Mouse (Mus musculus): Measurements from ENCODE around the gene Vmn1r50. TPM values are rescaled to one million over a fixed set of nuclear protein-coding genes. Genes with fewer than 3 reads are reported as not detected.
"Not testable (repeated sequence)": the region's sequence is repeated elsewhere in the genome, so short reads cannot be mapped to it uniquely, and the experiment has no call there.

The Vmn1r50 gene
- polyA plus RNA-seq (2015; fragmentation: Nextera tagmentation; extraction: Ambion mirVana) = not detected in 2 replicates

GRCm38 (mm10) chr6:90101130-90101529 lies at the start of gene Vmn1r50:
Gene Vmn1r50 (plus strand): TSS chr6:90101430.
- Histone ChIP-seq H3K4me2 (ENCODE audit: low read depth, low read length) (no peak within 1 kb of the TSS), H3K36me3 (ENCODE audit: control insufficient read depth, insufficient read depth) (no peaks in the 10 kb centered on the region), H3K4me1 (ENCODE audit: control insufficient read depth, low read depth, low read length) (no peaks in the 10 kb centered on the region), H3K9ac (ENCODE audit: low read depth, low read length) (no peak within 1 kb of the TSS), H3K27ac (ENCODE audit: low read length) (no peak within 1 kb of the TSS), H3K4me3 (ENCODE audit: low read depth, low read length) (no peak within 1 kb of the TSS), H3K27me3 (ENCODE audit: control insufficient read depth, insufficient read depth, low read depth, low read length) (no peaks in the 10 kb centered on the region), H3K9me3 (replicated peaks; ENCODE audit: control insufficient read depth, low read length) (no peaks in the 10 kb centered on the region)
- no peak for ATAC-seq (ENCODE audit: low read depth)
- 27% methylated on average over 2 of the region's 2 CpGs for WGBS (ENCODE audit: insufficient replicate concordance)

GRCm38 (mm10) chr6:90078406-90078805 lies 22.8 kb upstream of the Vmn1r50 start, which contains the start of gene Vmn1r49:
Gene Vmn1r49 (minus strand): TSS chr6:90078506.
- no peak within 1 kb of the TSS for H3K4me2 ChIP-seq (ENCODE audit: low read depth, low read length)
- ATAC-seq (ENCODE audit: low read depth) = no peak
- H3K4me1 ChIP-seq (ENCODE audit: control insufficient read depth, low read depth, low read length) = no peaks in the 10 kb centered on the region
- H3K27me3 ChIP-seq (ENCODE audit: control insufficient read depth, insufficient read depth, low read depth, low read length) = no peaks in the 10 kb centered on the region
- H3K36me3 ChIP-seq (ENCODE audit: control insufficient read depth, insufficient read depth) = no peaks in the 10 kb centered on the region
- H3K4me3 ChIP-seq (ENCODE audit: low read depth, low read length) = no peak within 1 kb of the TSS
- H3K27ac ChIP-seq (ENCODE audit: low read length) = no peak within 1 kb of the TSS
- WGBS (ENCODE audit: insufficient replicate concordance) = 52% methylated on average over 4 of the region's 4 CpGs
- no peak within 1 kb of the TSS for H3K9ac ChIP-seq (ENCODE audit: low read depth, low read length)
- H3K9me3 ChIP-seq (replicated peaks; ENCODE audit: control insufficient read depth, low read length) = no peaks in the 10 kb centered on the region

- Histone ChIP-seq H3K9me3 (replicated peaks; ENCODE audit: control insufficient read depth, low read length) (no peaks in the 10 kb centered on the region), H3K4me2 (ENCODE audit: low read depth, low read length) (no peak overlapping the region), H3K27ac (ENCODE audit: low read length) (no peak overlapping the region), H3K27me3 (ENCODE audit: control insufficient read depth, insufficient read depth, low read depth, low read length) (no peaks in the 10 kb centered on the region), H3K4me3 (ENCODE audit: low read depth, low read length) (no peak overlapping the region), H3K9ac (ENCODE audit: low read depth, low read length) (no peak overlapping the region), H3K4me1 (ENCODE audit: control insufficient read depth, low read depth, low read length) (no peaks in the 10 kb centered on the region), H3K36me3 (ENCODE audit: control insufficient read depth, insufficient read depth) (no peaks in the 10 kb centered on the region)
- 80% methylated on average over 2 of the region's 2 CpGs for WGBS (ENCODE audit: insufficient replicate concordance)
- ATAC-seq (ENCODE audit: low read depth) = no peak
Observed at GRCm38 (mm10) chr6:90100566-90100965, 664 bp upstream of the Vmn1r50 start.

GRCm38 (mm10) chr6:90122296-90122695 lies 21.1 kb downstream of the Vmn1r50 start, which contains the start of gene Vmn1r51:
Gene Vmn1r51 (plus strand): TSS chr6:90122596.
- H3K9ac ChIP-seq (ENCODE audit: low read depth, low read length); H3K9me3 ChIP-seq (replicated peaks; ENCODE audit: control insufficient read depth, low read length); H3K4me3 ChIP-seq (ENCODE audit: low read depth, low read length); H3K27me3 ChIP-seq (ENCODE audit: control insufficient read depth, insufficient read depth, low read depth, low read length); H3K36me3 ChIP-seq (ENCODE audit: control insufficient read depth, insufficient read depth); H3K27ac ChIP-seq (ENCODE audit: low read length); ATAC-seq (ENCODE audit: low read depth); H3K4me2 ChIP-seq (ENCODE audit: low read depth, low read length); H3K4me1 ChIP-seq (ENCODE audit: control insufficient read depth, low read depth, low read length): not testable (repeated sequence)
- 71% methylated on average over 1 of the region's 1 CpGs for WGBS (ENCODE audit: insufficient replicate concordance)

Other genes starting within 250 kb of the Vmn1r50 start
- not detected in 2 replicates for gene Vmn1r42, start 225.0 kb upstream of the Vmn1r50 start, polyA plus RNA-seq (2015; fragmentation: Nextera tagmentation; extraction: Ambion mirVana)
- not detected in 2 replicates for gene Vmn1r43, start 225.0 kb upstream of the Vmn1r50 start, polyA plus RNA-seq (2015; fragmentation: Nextera tagmentation; extraction: Ambion mirVana)
- gene Vmn1r44, start 217.8 kb upstream of the Vmn1r50 start, polyA plus RNA-seq (2015; fragmentation: Nextera tagmentation; extraction: Ambion mirVana) = not detected in 2 replicates
- not detected in 2 replicates for gene Vmn1r45, start 160.8 kb upstream of the Vmn1r50 start, polyA plus RNA-seq (2015; fragmentation: Nextera tagmentation; extraction: Ambion mirVana)
- not detected in 2 replicates for gene Vmn1r46, start 132.1 kb upstream of the Vmn1r50 start, polyA plus RNA-seq (2015; fragmentation: Nextera tagmentation; extraction: Ambion mirVana)
- not detected in 2 replicates for gene Vmn1r47, start 85.3 kb upstream of the Vmn1r50 start, polyA plus RNA-seq (2015; fragmentation: Nextera tagmentation; extraction: Ambion mirVana)
- not detected in 2 replicates for gene Vmn1r48, start 64.6 kb upstream of the Vmn1r50 start, polyA plus RNA-seq (2015; fragmentation: Nextera tagmentation; extraction: Ambion mirVana)
- gene Vmn1r49, start 22.9 kb upstream of the Vmn1r50 start, polyA plus RNA-seq (2015; fragmentation: Nextera tagmentation; extraction: Ambion mirVana) = not detected in 2 replicates
- gene Vmn1r51, start 21.2 kb downstream of the Vmn1r50 start, polyA plus RNA-seq (2015; fragmentation: Nextera tagmentation; extraction: Ambion mirVana) = not detected in 2 replicates
- gene Vmn1r52, start 73.4 kb downstream of the Vmn1r50 start, polyA plus RNA-seq (2015; fragmentation: Nextera tagmentation; extraction: Ambion mirVana) = not detected in 2 replicates
- gene V1ra8, start 101.4 kb downstream of the Vmn1r50 start, polyA plus RNA-seq (2015; fragmentation: Nextera tagmentation; extraction: Ambion mirVana) = not detected in 2 replicates
- gene Vmn1r53, start 123.0 kb downstream of the Vmn1r50 start, polyA plus RNA-seq (2015; fragmentation: Nextera tagmentation; extraction: Ambion mirVana) = not detected in 2 replicates
- gene Vmn1r54, start 144.9 kb downstream of the Vmn1r50 start, polyA plus RNA-seq (2015; fragmentation: Nextera tagmentation; extraction: Ambion mirVana) = not detected in 2 replicates
- 0.12 TPM in 1 of 2 replicates, not detected in the other for gene BC048671, start 199.8 kb downstream of the Vmn1r50 start, polyA plus RNA-seq (2015; fragmentation: Nextera tagmentation; extraction: Ambion mirVana)
- gene Chst13, start 223.8 kb downstream of the Vmn1r50 start, polyA plus RNA-seq (2015; fragmentation: Nextera tagmentation; extraction: Ambion mirVana) = 13.1 and 13.4 TPM in 2 replicates
- gene Uroc1, start 231.9 kb downstream of the Vmn1r50 start, polyA plus RNA-seq (2015; fragmentation: Nextera tagmentation; extraction: Ambion mirVana) = 32.3 and 41.1 TPM in 2 replicates

All from liver, embryonic 16.5 days (tissue).